Mouse (Mus musculus) megakaryocyte, embryonic 14.5 days (primary cell): ENCODE data around the gene Med31.

Source experiments
- FLI1 ChIP-seq: IDR thresholded peaks from 2 replicates; pipeline ENCODE4 v1.6.1; 2012; ENCODE audit warnings: low read length, inconsistent platforms, mixed read lengths
- GATA1 ChIP-seq: IDR thresholded peaks from 3 replicates; pipeline ENCODE4 v1.6.1; 2012; ENCODE audit warnings: mixed read lengths, low read length, inconsistent platforms, borderline replicate concordance

DNA sequence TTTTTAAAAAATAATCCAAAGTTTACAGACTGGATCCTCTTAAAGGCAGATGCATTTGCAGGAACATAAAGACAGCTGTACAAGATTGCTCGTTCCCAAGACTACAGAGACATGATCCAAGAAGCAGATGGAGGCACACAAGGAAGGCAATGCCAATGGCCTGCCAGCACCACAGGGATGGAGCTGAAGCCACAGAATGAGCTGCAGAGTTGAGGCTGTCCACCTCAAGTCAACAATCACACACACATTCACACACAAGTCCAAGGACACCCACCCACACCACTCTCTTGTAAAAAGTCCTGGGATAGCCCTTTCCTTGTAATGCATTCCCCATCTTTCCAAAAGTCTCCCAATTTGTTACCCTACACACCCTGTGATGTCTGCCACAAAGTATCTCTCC is 12.0 kb downstream of the Med31 start:
- TF ChIP-seq GATA1 (no peak), FLI1 (no peak)
